Mouse (Mus musculus) forelimb bud, embryonic 11.5 days (tissue): ENCODE results near the gene Rars.
"Not testable (repeated sequence)": the region's sequence is repeated elsewhere in the genome, so short reads cannot be mapped to it uniquely, and the experiment has no call there.

ENCODE experiments used
- DNase-seq: peaks from one replicate; pipeline ENCODE4 v3.0.0-alpha.2; 2012; ENCODE audit warnings: low read depth, low spot score

The Rars gene

GRCm38 (mm10) chr11:35838345-35839338, 4.3 kb upstream of the Rars start:
- peak; percentile 88 for DNase-seq

DNA sequence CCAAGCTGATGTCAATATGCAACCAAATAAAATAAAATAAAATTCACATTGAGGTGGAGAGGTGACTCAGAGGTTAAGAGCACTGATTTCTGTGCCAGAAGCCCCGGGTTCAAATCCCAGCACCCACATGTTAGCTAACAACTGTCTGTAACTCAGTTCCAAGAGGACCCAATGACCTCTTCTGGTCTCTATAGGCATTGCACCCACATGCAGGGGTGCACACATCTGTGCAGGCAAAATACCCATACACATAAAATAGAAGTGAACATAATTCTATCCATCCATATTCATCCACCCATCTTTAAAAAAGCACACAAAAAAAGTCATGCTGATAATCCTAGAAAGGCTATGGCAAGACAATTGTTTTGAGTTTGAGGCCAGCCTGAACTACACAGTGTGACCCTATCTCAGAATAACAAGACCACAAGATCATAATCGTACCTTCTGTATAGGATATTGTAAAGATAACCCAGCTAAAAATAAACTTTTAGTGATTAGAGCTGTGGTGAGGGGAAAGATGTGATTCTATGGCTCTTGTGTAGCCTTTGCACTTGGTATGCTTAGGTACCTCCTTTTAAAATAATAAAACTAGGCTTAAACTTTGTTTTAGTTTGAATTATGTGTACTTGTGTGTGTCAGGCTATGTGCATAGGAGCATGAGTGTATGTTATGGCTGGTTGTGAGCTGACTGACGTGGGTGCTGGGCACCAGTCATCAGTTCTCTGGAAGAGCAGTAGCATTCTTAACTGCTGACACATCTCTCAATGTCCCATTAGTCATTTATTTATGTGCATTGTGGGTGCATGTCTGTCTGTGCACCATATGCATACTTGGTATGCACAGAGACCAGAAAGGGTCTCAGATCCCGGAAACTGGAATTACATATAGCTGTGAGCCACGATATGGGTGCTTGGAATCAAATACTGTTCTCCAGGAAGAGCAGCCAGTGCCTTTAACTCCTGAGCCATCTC, 3.1 kb upstream of the Rars start:
- no peak for DNase-seq

DNA sequence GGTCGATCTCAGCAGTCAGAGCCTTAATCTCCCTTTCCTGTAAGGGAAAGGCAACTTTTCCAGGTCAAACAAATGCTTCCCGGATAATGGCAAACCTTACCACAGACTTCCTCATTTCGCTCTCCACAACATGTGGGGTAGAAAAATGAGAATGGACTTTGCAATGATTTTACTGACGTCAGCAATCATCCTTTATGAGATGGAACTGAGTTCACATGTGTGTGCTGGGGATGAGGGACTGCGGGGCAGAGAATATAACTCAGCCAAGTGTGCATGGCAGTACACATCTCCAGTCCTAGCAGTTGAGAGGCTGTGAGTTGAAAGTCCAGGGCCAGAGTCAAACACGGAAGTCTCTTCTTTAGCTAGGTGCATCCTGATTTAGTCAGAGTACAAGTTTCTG, 1.0 kb downstream of the Rars start:
- no peak for DNase-seq

- DNase-seq: no peak
These were observed 2.2 kb downstream of the Rars start for GRCm38 (mm10) chr11:35832139-35832538.

GRCm38 (mm10) chr11:35827714-35828113, 6.6 kb downstream of the Rars start:
- DNase-seq: no peak

DNA sequence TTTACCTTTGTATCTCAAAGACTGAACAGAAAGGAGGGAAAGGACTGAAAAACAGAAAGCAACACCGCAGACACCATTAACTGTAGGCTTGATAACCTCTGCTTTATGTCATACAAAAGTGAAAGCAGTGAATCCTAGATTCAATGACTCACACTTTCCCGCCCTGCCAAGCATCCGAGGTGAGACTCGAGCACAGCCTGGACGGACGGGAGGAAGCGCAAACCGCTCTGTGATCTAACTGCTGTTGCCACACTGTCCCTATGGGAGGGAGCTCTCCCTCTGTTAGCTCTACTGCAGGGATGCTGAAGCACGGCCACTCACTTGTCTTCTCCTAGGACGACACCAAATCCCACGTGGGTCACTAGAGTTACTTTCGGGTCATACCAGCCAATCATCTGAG, 18.0 kb downstream of the Rars start:
- no peak for DNase-seq

DNA sequence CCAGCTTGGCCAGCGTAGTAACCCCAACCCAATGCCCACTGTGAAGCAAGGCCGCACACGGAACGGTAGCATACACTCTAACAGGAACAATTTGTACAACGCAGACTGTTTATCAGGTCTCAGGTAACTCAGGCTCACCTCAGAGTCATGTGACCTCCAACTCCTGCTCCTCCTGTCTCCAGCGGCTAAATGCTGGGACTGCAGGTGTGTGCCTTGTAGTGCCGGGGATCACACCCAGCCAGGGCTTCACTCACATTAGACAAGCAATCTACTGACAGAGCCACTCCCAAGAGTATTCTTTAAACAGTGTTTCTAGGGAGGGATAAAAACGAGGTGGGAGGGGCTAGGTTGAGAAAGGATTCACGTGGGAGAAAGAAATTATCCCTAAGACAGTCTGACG, 22.8 kb downstream of the Rars start:
- no peak for DNase-seq

GRCm38 (mm10) chr11:35801332-35801731, 33.0 kb downstream of the Rars start:
- no peak for DNase-seq

- peak; percentile 85 for DNase-seq
These were observed 35.4 kb downstream of the Rars start, which contains the start of gene Fbll1 for GRCm38 (mm10) chr11:35798874-35799273. Fbll1 (minus strand) TSS chr11:35798884.

DNA sequence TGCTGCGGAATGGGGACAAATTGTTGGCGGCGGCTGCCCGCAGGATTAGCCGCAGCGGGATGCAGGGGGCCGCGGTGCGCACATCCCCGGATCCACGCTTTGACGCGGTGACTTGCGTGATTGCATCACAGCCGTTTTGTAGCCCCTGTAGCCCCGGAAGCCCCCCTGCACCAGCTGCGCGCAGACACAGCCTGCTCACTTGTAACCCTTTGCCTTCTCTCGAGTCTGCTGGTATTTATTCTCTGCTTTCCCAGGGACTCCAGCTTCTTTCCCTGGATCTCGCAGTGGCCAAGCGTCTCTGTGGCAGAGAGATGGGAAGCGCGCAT, 35.8 kb downstream of the Rars start:
- DNase-seq: no peak

DNA sequence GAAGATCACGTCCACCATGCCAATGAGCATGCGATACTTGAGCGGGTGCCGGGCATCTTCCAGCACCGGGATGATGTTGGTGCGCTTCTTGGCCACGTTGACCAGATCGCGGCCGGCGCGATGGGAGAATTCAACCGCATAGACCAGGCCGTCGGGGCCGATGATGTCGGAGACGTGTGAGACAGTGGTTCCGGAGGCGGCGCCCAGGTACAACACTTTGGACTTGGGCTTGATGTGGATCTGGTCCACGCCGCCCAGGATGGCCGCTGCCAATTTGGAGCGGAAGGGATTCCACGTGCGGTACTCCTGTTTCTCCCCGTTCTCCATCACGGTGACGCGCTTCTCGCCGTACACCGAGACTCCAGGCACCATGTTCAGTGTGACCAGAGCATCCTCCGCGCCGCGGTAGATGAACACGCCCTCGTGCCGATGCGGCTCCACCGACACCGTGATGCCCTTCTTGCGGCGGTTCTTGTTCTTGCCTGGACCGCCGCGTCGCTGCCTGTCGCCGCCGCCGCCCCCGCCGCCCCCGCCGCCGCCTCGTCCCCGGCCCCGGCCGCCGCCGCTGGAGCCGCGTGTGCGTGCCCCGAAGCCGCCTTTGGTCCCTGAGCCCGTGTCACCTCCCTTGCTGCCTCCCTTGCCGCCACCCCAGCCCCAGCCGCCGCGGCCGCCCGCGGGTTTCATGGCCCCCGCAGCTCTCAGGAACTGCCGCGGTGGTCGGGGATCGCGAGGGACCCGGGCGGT, 36.4 kb downstream of the Rars start:
- no peak for DNase-seq

DNA sequence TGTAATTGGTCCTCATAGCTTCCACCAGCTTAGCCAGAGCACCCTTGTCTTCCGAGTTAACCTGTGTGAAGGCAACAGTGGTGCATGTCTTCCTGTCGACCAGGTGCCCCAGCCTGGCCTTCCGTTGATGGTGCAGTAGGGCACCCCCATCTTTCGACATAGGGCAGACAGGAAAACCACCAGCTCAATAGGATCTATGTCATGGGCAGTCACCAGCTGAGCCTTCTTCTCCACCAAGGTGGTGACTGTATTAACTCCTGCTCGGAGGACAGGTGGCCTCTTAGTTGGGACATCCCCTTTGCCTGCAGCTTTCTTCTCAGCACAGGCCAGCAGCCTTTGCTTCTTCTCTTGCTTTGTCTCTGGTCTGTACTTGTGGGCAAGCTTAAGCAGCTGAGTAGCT, 41.5 kb downstream of the Rars start:
- DNase-seq: not testable (repeated sequence)

DNA sequence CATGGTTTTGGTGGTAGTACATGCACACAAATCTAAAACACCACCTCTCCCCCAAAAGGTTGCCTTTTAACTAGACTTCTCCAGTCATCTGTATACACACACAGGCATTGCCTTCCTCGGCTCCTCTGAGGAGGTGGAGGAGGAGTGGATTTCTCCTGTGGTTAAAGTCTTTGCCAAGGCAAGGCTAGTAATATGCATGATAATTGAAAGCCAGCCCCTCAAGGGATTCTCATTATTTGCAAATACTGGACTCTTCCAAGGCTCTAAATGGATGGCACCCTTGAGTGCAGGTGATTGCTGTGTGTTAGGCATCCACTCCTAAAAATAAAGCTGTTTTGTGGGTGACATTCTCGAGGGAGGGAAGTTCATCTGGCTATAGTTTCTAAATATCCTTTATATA, 45.9 kb downstream of the Rars start:
- DNase-seq: no peak

DNA sequence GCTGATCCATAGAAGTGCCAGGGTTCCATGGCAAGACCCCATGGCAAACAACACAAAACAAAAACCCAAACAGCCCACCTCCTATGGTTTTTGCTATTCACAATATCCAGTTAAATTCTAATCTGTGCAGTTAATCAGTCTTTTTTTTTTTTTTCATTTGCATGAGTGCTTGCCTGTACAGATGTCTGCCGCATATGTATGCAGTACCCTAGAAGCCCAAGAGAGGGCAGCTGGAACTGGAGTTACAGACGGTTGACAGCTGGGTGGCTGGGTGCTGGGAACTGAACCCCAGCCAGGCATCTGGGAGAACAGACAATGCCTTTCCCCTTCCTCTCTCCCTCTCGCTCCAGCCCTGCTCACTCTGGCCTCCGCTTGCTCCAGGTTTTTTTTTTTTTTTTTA, 49.8 kb downstream of the Rars start:
- no peak for DNase-seq

DNA sequence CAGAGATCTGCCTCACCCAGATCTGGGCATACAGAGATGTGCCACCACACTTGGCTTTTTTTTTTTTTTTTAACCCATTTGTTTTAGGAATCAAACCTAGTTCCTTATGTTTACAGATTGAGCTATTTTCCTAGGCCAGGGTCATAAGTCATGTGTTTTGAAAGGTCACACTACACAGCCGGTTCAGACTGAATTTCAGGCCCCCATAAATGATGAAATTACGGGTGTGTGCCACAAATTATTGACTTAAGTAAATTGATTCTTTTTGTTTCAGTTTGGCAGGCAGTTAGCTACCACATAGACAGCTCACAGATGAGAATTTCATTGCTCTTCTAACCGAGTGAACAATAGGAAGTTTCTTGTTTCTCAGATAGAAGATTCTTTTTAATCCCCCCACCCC, 50.3 kb downstream of the Rars start:
- no peak for DNase-seq

GRCm38 (mm10) chr11:35783038-35783437, 51.3 kb downstream of the Rars start:
- DNase-seq: no peak

- no peak for DNase-seq
These were observed 51.9 kb downstream of the Rars start for GRCm38 (mm10) chr11:35782444-35782843.

DNA sequence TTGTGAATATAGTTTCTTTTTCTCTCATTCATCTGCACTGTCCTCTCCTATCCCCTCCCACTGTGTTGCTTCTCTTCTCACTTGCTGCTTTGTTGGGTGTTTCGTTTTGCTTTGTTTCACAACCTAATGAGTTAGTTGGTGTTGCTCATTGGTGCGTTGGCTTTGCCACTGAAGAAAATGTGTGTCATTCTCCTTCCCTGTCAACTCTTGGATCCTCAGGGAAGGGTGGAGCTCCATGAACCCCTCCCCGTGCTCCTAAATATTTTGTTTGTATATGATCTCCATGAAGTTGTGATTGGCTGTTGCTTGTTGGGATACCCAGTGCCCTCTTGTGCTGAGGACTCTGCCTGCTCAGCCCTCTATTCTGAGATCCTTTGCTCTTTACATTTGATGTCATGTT, 54.0 kb downstream of the Rars start:
- DNase-seq: no peak

GRCm38 (mm10) chr11:35776452-35776851, 57.9 kb downstream of the Rars start:
- no peak for DNase-seq

GRCm38 (mm10) chr11:35775606-35776005, 58.7 kb downstream of the Rars start:
- DNase-seq: no peak

DNA sequence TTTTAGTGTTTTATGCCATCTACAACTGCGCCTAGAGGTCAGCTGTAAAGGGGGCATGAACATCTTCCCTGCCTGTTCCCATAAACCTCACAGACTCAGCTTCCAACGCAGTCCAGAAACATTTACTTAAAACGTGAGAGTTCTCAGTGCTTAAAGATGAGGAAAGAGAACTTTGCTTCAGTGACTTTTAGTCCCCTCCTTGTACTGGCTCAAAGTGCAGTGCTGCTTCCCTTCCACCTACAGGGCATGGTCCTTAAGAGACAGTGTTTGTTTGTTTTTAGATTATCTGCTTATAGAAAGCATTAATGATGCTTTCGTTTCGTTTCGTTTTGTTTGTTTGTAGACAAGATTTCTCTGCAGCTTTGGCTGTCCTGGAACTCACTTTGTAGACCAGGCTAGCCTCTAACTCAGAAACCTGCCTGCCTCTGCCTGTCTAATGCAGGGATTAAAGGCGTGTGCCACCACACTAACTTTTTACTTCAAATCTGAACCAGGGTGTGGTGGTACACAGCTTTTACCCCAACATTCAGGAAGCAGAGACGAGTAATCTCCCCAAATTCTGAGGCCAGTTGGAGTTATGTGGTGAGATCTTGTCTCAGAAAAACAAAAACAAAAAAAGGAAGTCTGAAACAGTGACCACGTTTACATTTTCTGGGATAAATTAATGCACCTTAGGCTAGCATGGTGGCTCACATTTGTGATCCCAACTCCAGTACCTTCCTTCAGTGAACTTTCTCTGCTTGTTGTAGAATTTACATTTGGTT, 63.4 kb downstream of the Rars start:
- DNase-seq: no peak
